Mouse (Mus musculus) T-helper 2 cell (primary cell): ENCODE data around the gene Has3.
"Not testable (repeated sequence)": the region's sequence is repeated elsewhere in the genome, so short reads cannot be mapped to it uniquely, and the experiment has no call there.

Experiments used
- in situ Hi-C: fragments of 300-600 bp; cut with MboI, MseI; formaldehyde crosslinking; loops from one replicate; pipeline ENCODE4 v1.15.1; 2025; ENCODE audit warnings: high pct_unique_total_duplicates

Gene Has3

DNA sequence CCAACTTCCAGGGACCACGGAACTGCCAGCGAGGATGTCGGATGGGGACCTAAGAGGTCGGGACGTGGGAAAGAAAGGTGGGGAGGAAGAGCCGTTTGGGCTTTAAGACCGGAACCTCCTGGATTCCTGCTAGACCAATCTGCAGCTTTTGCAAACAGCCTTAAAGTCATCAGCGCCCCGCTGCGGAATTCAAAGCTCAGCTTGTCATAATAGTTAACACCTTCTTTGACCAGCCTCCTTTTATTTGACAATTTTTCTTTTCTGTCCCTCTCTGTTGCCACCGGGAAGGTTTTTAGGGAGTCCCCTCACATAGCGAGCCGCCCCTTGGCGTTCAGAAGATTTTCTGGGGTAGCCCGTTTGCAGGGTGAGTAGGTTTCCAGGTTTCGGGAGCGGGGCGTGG is at the start of gene Has3:
Gene Has3, plus strand, starts transcription at position 192 of the 400 bp plus-strand sequence.
- in situ Hi-C loops = loop anchor here (10.0 kb wide), 1 partner anchor 145 kb away; no protein-coding TSS in a partner anchor

DNA sequence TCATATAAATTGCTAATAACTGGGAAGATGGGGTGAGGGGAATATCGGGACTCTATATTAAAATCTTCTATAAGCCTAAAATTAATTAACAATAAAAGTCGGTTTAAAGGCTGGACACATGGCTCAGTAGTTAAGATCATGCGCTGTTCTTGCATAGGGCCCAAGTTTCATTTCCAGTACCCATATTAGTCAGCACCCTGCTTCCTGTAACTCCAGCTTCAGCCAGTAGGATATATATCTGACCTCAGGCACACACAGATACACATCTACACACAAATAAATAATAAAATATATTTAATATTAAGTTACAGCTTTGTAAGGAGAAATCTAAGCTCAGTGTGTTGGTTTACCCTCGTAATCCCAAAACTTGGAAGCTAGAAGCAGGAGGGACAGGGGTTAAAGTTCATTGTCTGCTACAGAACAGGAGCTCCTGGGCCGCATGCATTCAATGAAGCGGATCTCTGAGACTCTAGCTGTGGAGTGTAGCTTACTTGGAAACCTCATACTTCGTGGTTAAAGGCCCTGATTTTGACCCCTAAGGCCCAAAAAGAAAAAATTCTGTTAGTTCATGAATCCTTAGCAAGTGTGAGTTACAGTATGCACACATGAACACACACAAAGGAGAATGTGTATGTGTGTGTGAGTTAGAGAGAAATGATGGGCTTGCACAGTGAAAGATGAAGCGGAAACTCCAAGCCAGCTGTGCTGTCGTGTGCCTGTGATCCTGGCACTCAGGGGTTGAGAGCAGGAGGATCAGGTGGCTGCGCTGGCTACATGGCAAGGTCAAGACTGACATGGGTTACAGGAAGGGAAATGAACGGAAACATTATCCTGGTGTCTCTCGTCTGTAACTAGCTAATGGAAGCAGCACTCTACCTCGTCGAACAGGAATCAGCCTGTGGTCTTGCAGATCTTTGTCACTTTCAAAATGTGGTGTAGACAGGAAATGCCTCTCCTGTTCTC is 49.2 kb upstream of the Has3 start:
- in situ Hi-C loops = no loop called here

DNA sequence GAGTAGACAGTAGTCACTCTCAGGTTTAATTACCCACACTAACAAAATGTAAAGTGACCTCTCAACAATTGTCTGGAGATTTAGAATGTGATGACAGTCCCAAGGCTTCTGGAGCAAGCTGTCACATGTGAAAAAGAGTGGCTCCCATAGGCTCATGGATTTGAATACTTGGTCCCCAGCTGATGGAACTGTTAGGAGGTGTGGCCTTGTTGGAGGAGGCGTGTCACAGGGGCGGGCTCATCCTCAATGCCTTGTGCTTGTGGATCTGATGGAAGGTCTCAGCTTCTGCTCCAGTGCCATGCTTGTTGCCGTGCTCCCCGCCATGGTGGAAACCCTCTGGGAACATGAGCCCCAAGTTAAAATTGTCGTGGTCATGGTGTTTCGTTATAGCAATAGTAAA is 41.1 kb upstream of the Has3 start:
- in situ Hi-C loops = no loop called here

DNA sequence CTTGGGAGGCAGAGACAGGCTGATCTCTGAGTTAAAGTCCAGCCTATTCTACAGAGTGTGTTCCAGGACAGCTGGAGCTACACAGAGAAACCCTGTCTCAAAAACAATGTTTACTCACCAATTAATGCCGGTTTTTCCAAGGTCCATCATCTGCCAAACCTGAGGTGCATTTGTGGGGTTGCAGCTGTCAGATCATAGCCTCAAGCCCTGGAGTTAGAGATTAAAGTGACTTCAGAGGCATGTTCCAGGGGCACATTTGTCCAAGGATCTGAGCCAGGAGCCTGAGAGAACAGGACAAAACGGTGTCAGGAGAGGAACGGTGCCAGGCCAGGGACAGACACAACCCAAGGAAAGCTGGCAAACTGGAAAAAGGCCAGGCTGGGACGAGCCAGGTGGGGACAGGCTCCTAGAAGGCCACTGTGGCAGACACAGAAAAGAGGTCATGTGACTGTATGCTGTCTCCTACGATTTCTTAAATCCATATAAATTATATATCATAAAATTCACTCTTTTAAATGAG is 40.5 kb upstream of the Has3 start:
- in situ Hi-C loops = no loop called here

- in situ Hi-C loops = no loop called here
Observed at GRCm38 (mm10) chr8:106834899-106835298, 35.1 kb upstream of the Has3 start.

- in situ Hi-C loops = no loop called here
Observed at GRCm38 (mm10) chr8:106836525-106836924, 33.5 kb upstream of the Has3 start.

DNA sequence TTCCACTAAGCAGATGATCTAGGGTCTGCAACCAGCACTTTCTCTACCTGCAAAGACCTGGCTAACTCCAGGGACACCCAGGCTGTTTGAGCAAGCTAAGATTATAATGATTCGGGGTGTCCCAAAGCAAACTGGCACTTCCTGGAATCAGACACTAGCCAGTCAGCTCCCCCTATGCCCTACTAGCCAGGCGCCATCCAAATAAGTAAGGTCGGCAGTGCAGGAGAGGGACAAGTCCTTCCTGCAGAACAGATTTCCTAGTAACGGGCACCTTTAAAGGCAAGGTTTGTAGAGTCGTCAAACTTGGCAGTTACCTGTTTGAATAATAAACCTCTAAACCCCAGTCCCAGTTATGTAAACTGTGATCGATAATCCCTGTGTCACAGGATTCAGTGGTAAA is 31.2 kb upstream of the Has3 start:
- in situ Hi-C loops = no loop called here

- in situ Hi-C loops = no loop called here
Observed at GRCm38 (mm10) chr8:106839209-106840001, 30.6 kb upstream of the Has3 start.

DNA sequence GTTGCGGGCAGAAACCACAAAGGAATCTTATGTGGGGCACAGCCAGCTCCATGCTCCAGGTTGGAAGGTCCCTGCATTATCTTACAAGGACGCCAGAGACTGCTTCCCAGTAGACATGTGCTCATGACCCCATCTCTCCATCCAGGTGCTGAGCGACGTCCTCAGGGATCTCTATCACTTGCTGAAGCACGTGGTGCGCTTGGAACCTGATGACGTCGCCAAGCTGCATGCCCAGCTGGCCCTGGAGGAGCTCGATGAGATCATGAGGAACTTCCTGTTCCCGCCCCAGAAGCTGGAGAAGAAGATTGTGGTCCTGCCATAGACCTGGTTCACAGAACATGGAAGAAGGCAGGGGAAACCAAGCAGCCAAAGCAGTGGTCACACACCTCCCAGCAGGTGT is 20.0 kb upstream of the Has3 start:
- in situ Hi-C loops = no loop called here

- in situ Hi-C loops = no loop called here
Observed at GRCm38 (mm10) chr8:106854534-106855241, 15.4 kb upstream of the Has3 start.

DNA sequence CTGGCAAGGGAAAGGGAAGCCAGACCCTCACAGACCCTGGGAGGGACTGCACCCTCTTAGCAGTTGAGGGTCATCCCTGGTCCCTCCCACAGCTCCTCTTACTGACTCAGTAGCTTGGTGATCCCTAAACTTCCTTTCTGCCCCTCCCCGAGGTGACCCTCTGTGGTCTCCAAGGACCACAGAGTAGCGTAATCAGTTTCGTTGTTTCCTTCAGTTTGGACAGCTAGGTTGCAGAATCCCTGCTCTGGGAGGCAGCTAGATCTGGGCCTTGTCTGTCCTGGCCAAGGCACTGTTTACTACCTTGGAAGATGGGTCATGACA is 14.8 kb upstream of the Has3 start:
- in situ Hi-C loops = no loop called here

GRCm38 (mm10) chr8:106862845-106863244 is 7.2 kb upstream of the Has3 start:
- in situ Hi-C loops = no loop called here

DNA sequence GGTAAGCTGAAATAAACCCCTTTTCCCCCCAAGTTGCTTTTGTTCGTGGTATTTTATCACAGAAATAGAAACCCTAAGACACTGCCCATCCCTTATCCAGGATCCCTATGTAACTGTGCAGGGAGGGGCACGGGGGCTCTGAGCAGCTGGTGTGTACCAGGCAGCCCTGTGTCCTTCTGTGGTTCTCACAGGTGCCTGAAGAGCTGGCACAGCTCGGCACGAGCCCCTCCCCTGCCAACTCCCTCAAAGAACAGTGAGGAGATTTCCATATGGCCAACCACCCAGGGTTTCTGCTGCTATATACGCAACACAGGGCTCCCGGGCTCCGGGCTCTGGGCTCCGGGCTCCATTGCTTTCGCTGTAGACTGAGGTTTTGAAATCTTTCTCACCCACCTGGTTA is 4.7 kb upstream of the Has3 start:
- in situ Hi-C loops = no loop called here

- in situ Hi-C loops = loop anchor here (10.0 kb wide), 1 partner anchor 146 kb away; no protein-coding TSS in a partner anchor
Observed at GRCm38 (mm10) chr8:106870537-106871327, 690 bp downstream of the Has3 start.

DNA sequence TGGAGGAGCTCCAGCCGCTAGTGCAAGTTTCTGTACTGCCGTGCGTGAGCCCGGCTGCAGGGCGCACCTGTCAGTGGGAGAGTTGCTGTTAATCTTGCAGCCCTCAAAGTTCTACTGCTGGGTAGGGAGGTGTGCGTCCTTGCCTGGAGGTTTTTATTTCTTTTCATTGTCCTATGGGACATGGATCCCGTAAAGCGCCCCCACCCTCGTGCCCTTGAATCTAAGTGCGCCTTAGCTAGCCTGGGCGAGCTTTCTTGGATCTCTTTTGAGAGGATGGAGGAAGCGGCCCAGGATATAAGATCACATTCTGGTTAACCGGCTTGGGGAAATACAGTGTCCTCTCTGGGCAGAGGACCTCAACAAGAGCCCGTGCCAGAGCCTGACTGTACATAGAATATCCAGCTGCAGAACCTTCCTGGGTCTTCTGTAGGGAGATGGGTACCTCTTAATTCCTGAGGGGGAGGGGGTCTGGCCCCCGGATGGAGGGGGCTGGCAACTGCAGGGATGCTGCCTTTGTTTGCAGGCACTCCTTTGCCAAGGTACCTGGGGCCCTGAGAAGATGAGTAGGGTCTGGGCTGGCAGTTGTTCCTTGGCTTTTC is 1.4 kb downstream of the Has3 start:
- in situ Hi-C loops = loop anchor here (10.0 kb wide), 1 partner anchor 147 kb away; no protein-coding TSS in a partner anchor

DNA sequence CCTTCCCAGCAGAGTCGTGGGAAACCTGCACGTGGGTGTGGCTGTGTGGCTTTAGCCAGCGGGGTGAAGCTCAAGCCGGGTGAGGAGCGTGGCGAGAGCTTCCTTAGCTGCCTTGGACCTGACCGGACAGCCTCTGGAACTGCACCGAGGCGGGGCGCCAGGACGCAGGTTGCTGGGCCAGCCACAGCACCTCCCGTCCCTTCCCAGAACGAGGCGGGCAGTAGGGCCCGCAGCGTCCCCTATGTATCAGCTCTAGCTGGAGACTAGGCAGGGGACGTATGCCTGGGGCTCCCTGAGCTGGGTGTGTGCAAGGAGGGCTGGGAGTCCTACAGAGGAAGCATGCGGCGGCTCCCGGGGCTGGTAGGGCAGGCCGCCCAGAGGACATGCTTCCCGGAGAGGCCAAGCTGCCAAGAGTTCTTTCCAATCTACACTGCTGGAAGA is 1.9 kb downstream of the Has3 start:
- in situ Hi-C loops = loop anchor here (10.0 kb wide), 1 partner anchor 147 kb away; no protein-coding TSS in a partner anchor

GRCm38 (mm10) chr8:106872454-106873034 is 2.5 kb downstream of the Has3 start:
- in situ Hi-C loops = loop anchor here (10.0 kb wide), 1 partner anchor 148 kb away; no protein-coding TSS in a partner anchor

DNA sequence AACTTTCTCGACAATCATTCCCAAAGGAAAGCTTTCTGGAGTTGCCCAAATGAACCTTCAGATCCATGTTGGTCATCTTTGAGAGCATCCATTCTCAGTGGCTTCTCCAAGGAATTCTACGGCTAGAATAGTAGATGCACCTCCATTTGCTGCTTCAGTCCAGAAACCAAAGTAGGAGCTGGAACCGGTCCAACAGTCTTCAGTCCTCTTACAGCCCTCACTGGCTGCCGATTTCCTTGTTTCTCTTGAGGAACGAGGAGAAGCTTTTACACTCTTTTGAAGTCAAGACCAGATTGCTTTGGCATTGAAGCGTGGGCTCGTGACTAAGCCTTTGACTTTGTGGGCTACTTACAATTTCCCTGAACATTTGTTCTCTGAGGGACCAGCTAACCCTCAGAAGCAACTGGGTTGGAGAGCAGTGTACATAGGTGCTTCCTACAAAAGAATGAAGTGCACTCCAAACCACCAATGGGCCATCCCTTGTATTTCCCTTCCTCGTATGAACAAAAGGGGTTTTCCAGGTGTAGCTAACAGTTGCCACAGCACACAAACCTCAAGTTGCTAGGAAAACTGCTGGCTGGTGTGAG is 10.2 kb downstream of the Has3 start:
- in situ Hi-C loops = no loop called here

DNA sequence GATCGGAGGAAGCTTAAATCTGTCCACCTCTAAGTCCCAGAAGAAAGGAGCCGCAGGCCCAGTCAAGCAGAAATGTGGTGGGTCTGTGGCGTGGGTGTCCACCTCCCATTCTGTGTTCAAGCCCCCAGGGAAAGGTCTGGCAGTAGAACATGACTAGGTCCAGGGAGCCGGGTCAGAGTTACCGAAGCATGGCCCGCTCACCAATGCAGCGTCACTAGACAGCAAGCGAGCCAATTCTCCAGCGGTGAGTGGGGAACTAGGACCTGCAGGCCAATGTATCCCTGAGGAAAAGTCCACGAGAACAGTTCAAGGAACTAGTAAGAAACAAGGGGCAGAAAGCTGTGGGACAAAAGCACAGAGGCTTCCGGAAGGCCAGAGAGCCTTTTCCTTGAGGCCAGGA is 14.1 kb downstream of the Has3 start:
- in situ Hi-C loops = not testable (repeated sequence)
